Mouse (Mus musculus): ENCODE measurements at regions not wholly inside any gene's neighbourhood (a gene's known extent, or its start where the extent isn't known, plus 50 kb on each side); places are given as distances from the start of the nearest gene placed in this dataset.

GRCm38 (mm10) chr9:93981136-93981535, 556.7 kb downstream of the 1190002N15Rik start:
- Histone ChIP-seq H3K4me2 (replicated peaks; ENCODE audit: low read depth, low read length) (no peak overlapping the region), H3K4me1 (ENCODE audit: control insufficient read depth, insufficient read depth, low read length) (no peaks in the 10 kb centered on the region), H3K27me3 (ENCODE audit: control insufficient read depth, insufficient read depth, low read length) (no peaks in the 10 kb centered on the region), H3K9ac (replicated peaks; ENCODE audit: low read depth, low read length) (no peak overlapping the region), H3K27ac (ENCODE audit: low read length) (no peak overlapping the region), H3K9me3 (ENCODE audit: control insufficient read depth, low read depth, low read length) (no peaks in the 10 kb centered on the region), H3K4me3 (ENCODE audit: low read depth, low read length) (no peak overlapping the region), H3K36me3 (ENCODE audit: control insufficient read depth, insufficient read depth, low read length) (no peaks in the 10 kb centered on the region)
- no peak for ATAC-seq (ENCODE audit: insufficient number of reproducible peaks, insufficient read depth, low FRiP score, low read depth)
- 58% methylated on average over 2 of the region's 2 CpGs for WGBS

DNA sequence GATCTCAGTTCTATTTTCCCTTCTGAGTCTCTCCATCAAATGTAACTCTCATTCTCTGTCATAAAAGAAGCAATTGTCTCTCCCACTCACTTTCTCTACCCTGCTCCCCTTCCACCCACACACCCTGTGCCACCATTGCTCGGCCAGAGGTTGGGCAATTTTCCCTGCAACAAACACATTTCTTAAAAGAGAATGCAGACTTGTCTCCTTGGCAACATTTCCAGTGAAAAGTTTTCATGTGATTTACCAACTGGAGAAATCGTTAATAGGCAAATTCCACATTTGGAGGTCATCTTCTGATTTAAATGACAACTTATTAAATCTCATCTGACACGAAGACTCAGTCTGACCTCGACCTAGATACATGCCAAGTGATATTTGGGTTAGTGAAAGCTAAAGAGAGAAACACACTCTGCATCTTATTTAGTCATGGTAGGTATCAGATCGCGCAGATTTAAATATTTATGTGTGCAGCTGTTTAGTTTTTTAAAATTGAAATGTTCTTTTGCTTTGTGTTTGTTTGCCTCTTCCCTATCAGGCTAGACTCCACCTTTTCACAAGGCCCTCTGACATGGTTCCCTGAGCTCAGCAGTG, 568.1 kb downstream of the 1190002N15Rik start:
- 83% methylated on average over 6 of the region's 6 CpGs for WGBS
- ATAC-seq (ENCODE audit: insufficient number of reproducible peaks, insufficient read depth, low FRiP score, low read depth), result no peak
- no peaks in the 10 kb centered on the region for H3K36me3 ChIP-seq (ENCODE audit: control insufficient read depth, insufficient read depth, low read length)
- H3K4me2 ChIP-seq (replicated peaks; ENCODE audit: low read depth, low read length), result no peak overlapping the region
- H3K9me3 ChIP-seq (ENCODE audit: control insufficient read depth, low read depth, low read length), result no peaks in the 10 kb centered on the region
- H3K9ac ChIP-seq (replicated peaks; ENCODE audit: low read depth, low read length), result no peak overlapping the region
- no peak overlapping the region for H3K27ac ChIP-seq (ENCODE audit: low read length)
- no peaks in the 10 kb centered on the region for H3K4me1 ChIP-seq (ENCODE audit: control insufficient read depth, insufficient read depth, low read length)
- no peaks in the 10 kb centered on the region for H3K27me3 ChIP-seq (ENCODE audit: control insufficient read depth, insufficient read depth, low read length)
- no peak overlapping the region for H3K4me3 ChIP-seq (ENCODE audit: low read depth, low read length)

- no peaks in the 10 kb centered on the region for H3K9me3 ChIP-seq (ENCODE audit: control insufficient read depth, low read depth, low read length)
- no peaks in the 10 kb centered on the region for H3K36me3 ChIP-seq (ENCODE audit: control insufficient read depth, insufficient read depth, low read length)
- H3K4me3 ChIP-seq (ENCODE audit: low read depth, low read length), result no peak overlapping the region
- H3K4me1 ChIP-seq (ENCODE audit: control insufficient read depth, insufficient read depth, low read length), result no peaks in the 10 kb centered on the region
- no peaks in the 10 kb centered on the region for H3K27me3 ChIP-seq (ENCODE audit: control insufficient read depth, insufficient read depth, low read length)
- ATAC-seq (ENCODE audit: insufficient number of reproducible peaks, insufficient read depth, low FRiP score, low read depth), result no peak
- no peak overlapping the region for H3K27ac ChIP-seq (ENCODE audit: low read length)
- no peak overlapping the region for H3K9ac ChIP-seq (replicated peaks; ENCODE audit: low read depth, low read length)
- 87% methylated on average over 5 of the region's 5 CpGs for WGBS
- H3K4me2 ChIP-seq (replicated peaks; ENCODE audit: low read depth, low read length), result no peak overlapping the region
These were observed 568.8 kb downstream of the 1190002N15Rik start for GRCm38 (mm10) chr9:93969118-93969517.

GRCm38 (mm10) chr9:93955235-93956040, 582.4 kb downstream of the 1190002N15Rik start:
- no peaks in the 10 kb centered on the region for H3K9me3 ChIP-seq (ENCODE audit: control insufficient read depth, low read depth, low read length)
- H3K4me3 ChIP-seq (ENCODE audit: low read depth, low read length), result no peak overlapping the region
- H3K9ac ChIP-seq (replicated peaks; ENCODE audit: low read depth, low read length), result no peak overlapping the region
- H3K27me3 ChIP-seq (ENCODE audit: control insufficient read depth, insufficient read depth, low read length), result no peaks in the 10 kb centered on the region
- H3K27ac ChIP-seq (ENCODE audit: low read length), result no peak overlapping the region
- no peaks in the 10 kb centered on the region for H3K4me1 ChIP-seq (ENCODE audit: control insufficient read depth, insufficient read depth, low read length)
- ATAC-seq (ENCODE audit: insufficient number of reproducible peaks, insufficient read depth, low FRiP score, low read depth), result no peak
- no peaks in the 10 kb centered on the region for H3K36me3 ChIP-seq (ENCODE audit: control insufficient read depth, insufficient read depth, low read length)
- no peak overlapping the region for H3K4me2 ChIP-seq (replicated peaks; ENCODE audit: low read depth, low read length)

DNA sequence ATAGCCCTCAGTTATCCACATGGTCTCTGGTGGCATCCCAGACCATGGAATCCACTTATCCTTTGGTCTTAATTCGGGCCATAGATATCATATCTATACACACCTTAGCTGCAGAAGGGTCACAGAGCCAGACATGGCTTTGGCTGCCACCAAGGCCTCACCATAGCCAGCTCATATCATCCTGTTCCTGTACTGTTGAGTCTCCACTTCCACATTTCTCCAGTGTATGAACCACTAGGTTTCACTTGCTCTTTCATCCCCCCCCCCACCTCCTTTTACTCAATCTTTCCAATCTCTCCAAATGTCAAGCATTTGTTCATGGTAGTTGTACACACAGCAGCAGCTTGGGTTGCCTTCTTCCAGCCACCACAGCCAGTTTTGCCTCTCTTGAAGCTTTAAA, 589.2 kb downstream of the 1190002N15Rik start:
- H3K4me1 ChIP-seq (ENCODE audit: control insufficient read depth, insufficient read depth, low read length), result no peaks in the 10 kb centered on the region
- no peak for ATAC-seq (ENCODE audit: insufficient number of reproducible peaks, insufficient read depth, low FRiP score, low read depth)
- H3K4me2 ChIP-seq (replicated peaks; ENCODE audit: low read depth, low read length), result no peak overlapping the region
- H3K27me3 ChIP-seq (ENCODE audit: control insufficient read depth, insufficient read depth, low read length), result no peaks in the 10 kb centered on the region
- H3K27ac ChIP-seq (ENCODE audit: low read length), result no peak overlapping the region
- no peak overlapping the region for H3K9ac ChIP-seq (replicated peaks; ENCODE audit: low read depth, low read length)
- no peaks in the 10 kb centered on the region for H3K36me3 ChIP-seq (ENCODE audit: control insufficient read depth, insufficient read depth, low read length)
- H3K4me3 ChIP-seq (ENCODE audit: low read depth, low read length), result no peak overlapping the region
- 77% methylated on average over 1 of the region's 1 CpGs for WGBS
- no peaks in the 10 kb centered on the region for H3K9me3 ChIP-seq (ENCODE audit: control insufficient read depth, low read depth, low read length)

GRCm38 (mm10) chr9:93947053-93947452, 590.8 kb downstream of the 1190002N15Rik start:
- H3K36me3 ChIP-seq (ENCODE audit: control insufficient read depth, insufficient read depth, low read length), result no peaks in the 10 kb centered on the region
- 73% methylated on average over 1 of the region's 1 CpGs for WGBS
- no peaks in the 10 kb centered on the region for H3K27me3 ChIP-seq (ENCODE audit: control insufficient read depth, insufficient read depth, low read length)
- no peak overlapping the region for H3K27ac ChIP-seq (ENCODE audit: low read length)
- ATAC-seq (ENCODE audit: insufficient number of reproducible peaks, insufficient read depth, low FRiP score, low read depth), result no peak
- H3K4me3 ChIP-seq (ENCODE audit: low read depth, low read length), result no peak overlapping the region
- H3K9ac ChIP-seq (replicated peaks; ENCODE audit: low read depth, low read length), result no peak overlapping the region
- no peaks in the 10 kb centered on the region for H3K4me1 ChIP-seq (ENCODE audit: control insufficient read depth, insufficient read depth, low read length)
- no peaks in the 10 kb centered on the region for H3K9me3 ChIP-seq (ENCODE audit: control insufficient read depth, low read depth, low read length)
- H3K4me2 ChIP-seq (replicated peaks; ENCODE audit: low read depth, low read length), result no peak overlapping the region

DNA sequence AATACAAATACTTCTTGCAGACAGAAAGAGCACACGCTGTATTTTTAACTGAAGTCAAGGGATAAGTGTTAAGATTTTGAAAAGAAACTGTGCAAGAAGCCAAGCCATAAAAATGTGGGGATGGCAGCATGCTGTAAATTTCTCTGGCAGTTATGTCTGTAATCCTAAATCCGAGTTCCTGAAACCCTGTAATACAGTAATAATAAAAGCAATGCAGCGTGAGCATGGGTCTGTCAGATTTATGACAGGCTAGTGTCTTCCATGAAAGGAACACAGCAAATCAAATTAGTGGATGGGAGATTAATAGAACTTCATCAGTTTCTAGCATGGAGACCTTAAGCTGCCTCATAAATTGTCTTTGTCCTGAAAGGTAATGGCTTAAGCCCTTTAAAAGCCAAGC, 597.7 kb downstream of the 1190002N15Rik start:
- no peaks in the 10 kb centered on the region for H3K9me3 ChIP-seq (ENCODE audit: control insufficient read depth, low read depth, low read length)
- H3K4me1 ChIP-seq (ENCODE audit: control insufficient read depth, insufficient read depth, low read length), result no peaks in the 10 kb centered on the region
- no peaks in the 10 kb centered on the region for H3K27me3 ChIP-seq (ENCODE audit: control insufficient read depth, insufficient read depth, low read length)
- H3K4me3 ChIP-seq (ENCODE audit: low read depth, low read length), result no peak overlapping the region
- WGBS, result 65% methylated on average over 3 of the region's 3 CpGs
- no peak overlapping the region for H3K9ac ChIP-seq (replicated peaks; ENCODE audit: low read depth, low read length)
- H3K4me2 ChIP-seq (replicated peaks; ENCODE audit: low read depth, low read length), result no peak overlapping the region
- no peak for ATAC-seq (ENCODE audit: insufficient number of reproducible peaks, insufficient read depth, low FRiP score, low read depth)
- no peaks in the 10 kb centered on the region for H3K36me3 ChIP-seq (ENCODE audit: control insufficient read depth, insufficient read depth, low read length)
- no peak overlapping the region for H3K27ac ChIP-seq (ENCODE audit: low read length)

DNA sequence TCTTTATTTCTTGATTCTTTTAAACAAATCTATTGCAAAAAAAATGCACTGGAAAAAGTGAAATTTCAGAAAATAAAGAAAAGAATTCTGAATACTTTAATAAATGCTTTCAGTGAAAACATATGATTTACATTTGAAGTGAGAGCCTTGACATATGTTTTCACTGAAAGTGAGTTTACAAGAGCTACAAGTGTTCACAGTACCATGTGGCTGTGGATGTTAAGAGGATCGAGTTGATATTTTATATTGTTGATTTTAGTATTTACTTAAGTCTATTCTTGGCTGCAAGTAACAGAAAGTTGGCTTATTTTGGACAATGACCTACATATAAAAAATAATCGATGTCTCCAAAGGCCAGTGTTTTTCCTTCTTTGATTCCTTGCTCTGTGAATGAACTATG, 607.2 kb downstream of the 1190002N15Rik start:
- no peaks in the 10 kb centered on the region for H3K4me1 ChIP-seq (ENCODE audit: control insufficient read depth, insufficient read depth, low read length)
- no peak overlapping the region for H3K27ac ChIP-seq (ENCODE audit: low read length)
- no peak for ATAC-seq (ENCODE audit: insufficient number of reproducible peaks, insufficient read depth, low FRiP score, low read depth)
- no peak overlapping the region for H3K4me3 ChIP-seq (ENCODE audit: low read depth, low read length)
- no peaks in the 10 kb centered on the region for H3K36me3 ChIP-seq (ENCODE audit: control insufficient read depth, insufficient read depth, low read length)
- no peaks in the 10 kb centered on the region for H3K9me3 ChIP-seq (ENCODE audit: control insufficient read depth, low read depth, low read length)
- no peaks in the 10 kb centered on the region for H3K27me3 ChIP-seq (ENCODE audit: control insufficient read depth, insufficient read depth, low read length)
- no peak overlapping the region for H3K9ac ChIP-seq (replicated peaks; ENCODE audit: low read depth, low read length)
- 71% methylated on average over 2 of the region's 2 CpGs for WGBS
- no peak overlapping the region for H3K4me2 ChIP-seq (replicated peaks; ENCODE audit: low read depth, low read length)

DNA sequence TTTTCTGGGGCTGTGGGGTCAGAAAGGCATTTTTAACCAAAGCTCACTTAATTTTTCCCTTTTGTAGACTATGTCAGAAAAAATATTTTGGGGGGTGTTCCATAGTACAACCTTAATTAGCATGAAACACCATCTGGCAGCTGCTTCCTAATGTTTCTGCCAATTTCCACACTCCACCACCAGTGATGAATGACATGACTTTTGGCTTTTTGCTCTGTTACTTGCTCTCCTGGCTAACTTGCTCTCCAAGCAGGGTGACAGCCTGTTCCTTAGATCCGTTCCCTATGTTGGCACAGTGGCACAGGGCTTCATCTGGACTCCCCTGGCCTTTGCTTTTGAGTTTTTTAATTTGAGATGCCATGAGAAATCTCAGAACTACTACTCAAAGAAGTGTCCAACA, 648.6 kb downstream of the 1190002N15Rik start:
- no peak for ATAC-seq (ENCODE audit: insufficient number of reproducible peaks, insufficient read depth, low FRiP score, low read depth)
- no peaks in the 10 kb centered on the region for H3K4me1 ChIP-seq (ENCODE audit: control insufficient read depth, insufficient read depth, low read length)
- no peaks in the 10 kb centered on the region for H3K9me3 ChIP-seq (ENCODE audit: control insufficient read depth, low read depth, low read length)
- no peak overlapping the region for H3K4me2 ChIP-seq (replicated peaks; ENCODE audit: low read depth, low read length)
- no peak overlapping the region for H3K9ac ChIP-seq (replicated peaks; ENCODE audit: low read depth, low read length)
- no peaks in the 10 kb centered on the region for H3K27me3 ChIP-seq (ENCODE audit: control insufficient read depth, insufficient read depth, low read length)
- no peak overlapping the region for H3K4me3 ChIP-seq (ENCODE audit: low read depth, low read length)
- H3K27ac ChIP-seq (ENCODE audit: low read length), result no peak overlapping the region
- 69% methylated on average over 1 of the region's 1 CpGs for WGBS
- no peaks in the 10 kb centered on the region for H3K36me3 ChIP-seq (ENCODE audit: control insufficient read depth, insufficient read depth, low read length)

All from stomach, embryonic 14.5 days (tissue).